Mouse (Mus musculus) hindbrain, postnatal 0 days (tissue): ENCODE measurements around the gene Sepsecs. TPM values are rescaled to one million over a fixed set of nuclear protein-coding genes. Genes with fewer than 3 reads are reported as not detected.

Experiments used
- ATAC-seq: fragments of 200-750 bp; cut with Nextera tagmentation; 2 replicates; pipeline ENCODE4 v1.8.0; 2017; ENCODE audit warnings: mild to moderate bottlenecking, moderate TSS enrichment, moderate library complexity
- DNase-seq: peaks from one replicate; pipeline ENCODE4 v3.0.0-alpha.2; 2015; ENCODE audit warnings: low spot score
- H3K27ac ChIP-seq: fragments of 300-500 bp; sonication (generic); 2 replicates; pipeline ENCODE4 v1.5.1; 2014; ENCODE audit warnings: mild to moderate bottlenecking
- H3K27me3 ChIP-seq: fragments of 300-500 bp; sonication (generic); 2 replicates; pipeline ENCODE4 v1.6.1; 2014; ENCODE audit warnings: low read length, mixed read lengths; ENCODE audit not compliant: insufficient read depth
- H3K36me3 ChIP-seq: fragments of 300-500 bp; sonication (generic); 2 replicates; pipeline ENCODE4 v1.6.1; 2014; ENCODE audit warnings: low read length, mixed read lengths; ENCODE audit not compliant: insufficient read depth
- H3K4me1 ChIP-seq: fragments of 300-500 bp; sonication (generic); 2 replicates; pipeline ENCODE4 v1.6.1; 2014; ENCODE audit warnings: antibody characterized with exemption, low read length, mixed read lengths; ENCODE audit not compliant: insufficient read depth
- H3K4me2 ChIP-seq: fragments of 300-500 bp; sonication (generic); 2 replicates; pipeline ENCODE4 v1.6.1; 2014; ENCODE audit warnings: low read depth, mild to moderate bottlenecking, low read length, moderate library complexity, mixed read lengths
- H3K4me3 ChIP-seq: fragments of 300-500 bp; sonication (generic); 2 replicates; pipeline ENCODE4 v1.5.1; 2014; ENCODE audit warnings: low read length
- H3K9ac ChIP-seq: fragments of 300-500 bp; sonication (generic); replicated peaks from 2 replicates; pipeline ENCODE4 v1.6.1; 2014; ENCODE audit warnings: mild to moderate bottlenecking, low read length, moderate library complexity, mixed read lengths
- H3K9me3 ChIP-seq: fragments of 300-500 bp; sonication (generic); 2 replicates; pipeline ENCODE4 v1.6.1; 2016; ENCODE audit warnings: low read length, mixed read lengths
- CTCF ChIP-seq: IDR thresholded peaks from 2 replicates; pipeline ENCODE4 v1.5.1; 2016; ENCODE audit warnings: antibody characterized with exemption, control low read depth, low read depth
- WGBS: fragments of 180-500 bp; shearing (Covaris S2); extraction: QIAGEN DNeasy Blood & Tissue Kit; methylation state at CpG from one replicate; pipeline ENCODE4 v1.1.7; 2014; 5-methylcytosine and 5-hydroxymethylcytosine counted together
- polyA plus RNA-seq: library from polyadenylated mRNA; unstranded; fragments of >200 nt; fragmentation: Nextera tagmentation; extraction: Ambion mirVana; gene quantifications from 2 replicates; pipeline ENCODE4 v1.2.1, GENCODE M21; 2015
- total RNA-seq: library from RNA; depleted of rRNA; stranded (reverse); fragments of >200 nt; gene quantifications from 2 replicates; pipeline ENCODE4 v1.2.3, GENCODE M21; 2014

Gene Sepsecs
- total and polyA plus RNA-seq, 2 experiments from 2014 or later: 4.5 to 7.2 TPM

DNA sequence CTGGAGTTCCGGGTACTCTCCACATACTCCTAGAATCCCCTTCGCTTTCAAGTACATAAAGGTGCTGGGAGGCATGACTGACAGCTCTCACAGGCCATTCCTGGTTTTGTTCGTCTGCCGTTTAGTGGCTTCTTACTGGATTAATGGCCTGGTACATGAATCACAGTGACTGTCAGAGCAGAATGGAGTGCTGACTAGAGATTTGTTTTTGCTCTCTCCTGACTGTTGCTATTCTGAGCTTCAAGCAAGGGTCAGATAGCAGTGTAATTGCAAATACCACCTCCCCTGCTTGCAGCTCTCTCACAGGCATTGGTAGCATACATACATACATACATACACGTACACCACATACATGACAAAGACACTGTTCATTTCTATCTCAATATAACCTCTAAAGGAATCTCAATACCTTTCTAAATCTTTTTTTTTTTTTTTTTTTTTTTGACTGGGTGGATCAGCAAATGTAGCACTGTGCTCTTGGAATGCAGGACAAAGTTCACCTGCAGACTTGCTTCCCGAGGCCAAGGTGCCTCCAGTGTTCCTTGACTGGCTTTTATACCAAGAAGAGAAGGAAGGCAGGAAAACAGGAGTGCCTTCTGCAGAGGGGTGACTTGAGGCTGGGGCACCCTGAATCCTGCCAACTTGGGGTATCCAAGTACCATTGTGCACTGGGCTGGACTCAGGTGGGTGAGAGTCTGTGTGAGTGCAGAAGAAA, 18.4 kb upstream of the Sepsecs start:
- H3K4me3 ChIP-seq: no peak overlapping the region
- H3K9me3 ChIP-seq: no peaks in the 10 kb centered on the region
- no peak overlapping the region for H3K4me2 ChIP-seq
- no peak overlapping the region for H3K27ac ChIP-seq
- H3K27me3 ChIP-seq: no peaks in the 10 kb centered on the region
- no peak overlapping the region for H3K9ac ChIP-seq
- WGBS: 69% methylated on average over 6 of the region's 6 CpGs
- no peaks in the 10 kb centered on the region for H3K4me1 ChIP-seq
- H3K36me3 ChIP-seq: no peaks in the 10 kb centered on the region
- DNase-seq: no peak
- ATAC-seq: no peak
- TF ChIP-seq CTCF: no peak

DNA sequence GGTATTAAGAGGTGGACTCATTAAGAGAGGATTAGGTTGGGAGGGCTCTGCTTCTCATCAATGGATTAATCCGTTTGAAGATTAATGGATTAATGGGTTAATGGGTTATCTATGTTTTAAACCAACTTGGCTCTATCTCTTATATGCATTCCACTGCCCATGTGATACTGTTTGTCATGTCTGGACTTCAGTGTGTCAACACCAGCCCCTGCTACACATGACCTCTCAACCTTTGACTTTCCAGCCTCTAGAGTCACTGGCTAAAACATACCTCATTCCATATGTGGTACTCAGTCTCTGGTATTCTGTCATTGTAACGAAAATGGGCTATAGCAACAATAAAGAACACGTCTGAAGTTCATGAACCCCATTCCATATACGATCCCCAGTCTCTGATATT, 11.6 kb upstream of the Sepsecs start:
- H3K36me3 ChIP-seq: no peaks in the 10 kb centered on the region
- H3K9me3 ChIP-seq: no peaks in the 10 kb centered on the region
- no peak overlapping the region for H3K4me2 ChIP-seq
- ATAC-seq (no peak), DNase-seq (no peak)
- H3K27ac ChIP-seq: no peak overlapping the region
- H3K27me3 ChIP-seq: no peaks in the 10 kb centered on the region
- H3K4me1 ChIP-seq: no peaks in the 10 kb centered on the region
- H3K9ac ChIP-seq: no peak overlapping the region
- no peak overlapping the region for H3K4me3 ChIP-seq
- TF ChIP-seq CTCF: no peak
- WGBS: 71% methylated on average over 4 of the region's 4 CpGs

DNA sequence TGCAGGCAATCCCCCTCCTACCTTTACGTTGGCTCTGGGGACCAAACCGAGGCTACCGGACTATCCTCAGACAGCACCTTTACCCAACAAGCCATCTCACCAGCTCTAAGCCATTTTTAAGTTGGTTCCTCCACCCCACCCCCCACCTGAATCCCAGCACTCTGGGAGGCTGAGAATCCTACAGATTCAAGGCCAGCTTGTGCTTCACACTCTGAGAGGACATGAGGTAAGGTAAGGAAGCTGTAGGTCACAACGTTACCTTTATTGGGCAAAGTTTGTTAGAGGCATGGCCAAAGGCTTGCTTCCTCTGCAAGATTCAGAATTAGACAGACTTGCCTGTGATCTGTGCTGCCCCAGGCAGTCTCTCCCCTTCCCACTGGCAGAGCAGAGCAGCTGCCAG, 10.7 kb upstream of the Sepsecs start:
- Histone ChIP-seq H3K4me2 (no peak overlapping the region), H3K27me3 (no peaks in the 10 kb centered on the region), H3K9ac (no peak overlapping the region), H3K4me3 (no peak overlapping the region), H3K36me3 (no peaks in the 10 kb centered on the region), H3K9me3 (no peaks in the 10 kb centered on the region), H3K27ac (no peak overlapping the region), H3K4me1 (no peaks in the 10 kb centered on the region)
- ATAC-seq (no peak), DNase-seq (no peak)
- TF ChIP-seq CTCF: no peak
- WGBS: 69% methylated on average over 4 of the region's 4 CpGs

DNA sequence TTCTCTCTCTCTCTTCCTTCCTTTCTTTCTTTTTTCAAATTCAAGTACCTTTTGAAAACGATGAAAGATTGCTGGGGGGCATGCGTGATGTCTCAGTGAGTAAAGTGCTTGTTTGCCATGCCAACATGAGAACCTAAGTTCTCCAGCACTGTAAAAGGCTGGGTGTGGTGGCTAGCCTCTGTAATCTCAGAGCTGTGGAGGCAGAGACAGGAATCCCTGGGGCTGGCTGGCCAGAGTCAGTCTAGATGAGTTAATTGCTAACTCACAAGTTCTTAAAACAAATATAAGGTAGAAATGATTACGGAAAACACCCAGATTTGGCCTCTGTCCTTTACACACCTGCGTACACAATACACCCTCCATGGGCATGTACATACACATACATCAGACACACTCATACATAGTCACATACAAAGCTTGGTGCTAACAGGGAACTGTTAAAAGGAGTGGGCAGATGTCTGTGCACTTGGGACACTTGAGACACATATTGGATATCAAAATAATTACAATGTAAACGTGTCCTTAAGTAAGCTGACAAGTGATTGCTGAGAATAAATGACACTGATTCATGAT, 9.1 kb upstream of the Sepsecs start:
- no peak overlapping the region for H3K27ac ChIP-seq
- H3K4me1 ChIP-seq: no peaks in the 10 kb centered on the region
- no peak overlapping the region for H3K4me3 ChIP-seq
- H3K4me2 ChIP-seq: no peak overlapping the region
- no peaks in the 10 kb centered on the region for H3K27me3 ChIP-seq
- 81% methylated on average over 5 of the region's 5 CpGs for WGBS
- no peaks in the 10 kb centered on the region for H3K9me3 ChIP-seq
- no peak overlapping the region for H3K9ac ChIP-seq
- no peaks in the 10 kb centered on the region for H3K36me3 ChIP-seq
- DNase-seq (no peak), ATAC-seq (no peak)
- TF ChIP-seq CTCF: no peak

DNA sequence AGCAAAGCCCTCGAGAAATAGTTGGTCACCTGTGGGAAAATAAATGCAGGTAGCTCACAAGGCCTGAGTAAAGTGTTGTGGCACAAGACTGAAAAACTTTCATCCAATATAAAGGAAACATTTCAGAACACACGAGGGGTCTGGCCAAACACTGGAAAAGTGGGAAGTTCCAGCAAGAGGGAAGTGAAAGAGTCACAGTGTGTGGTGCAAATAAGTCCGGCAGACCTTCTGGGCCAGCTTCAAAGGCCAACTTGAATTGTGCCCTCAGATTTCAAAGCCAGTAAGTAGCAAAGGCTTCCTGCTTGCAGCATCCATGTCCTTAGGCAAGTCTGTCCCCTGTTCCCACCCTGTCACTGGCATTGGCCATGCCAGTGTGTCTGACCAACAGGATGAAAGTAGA, 7.6 kb upstream of the Sepsecs start:
- no peaks in the 10 kb centered on the region for H3K4me1 ChIP-seq
- TF ChIP-seq CTCF: no peak
- H3K27ac ChIP-seq: no peak overlapping the region
- no peaks in the 10 kb centered on the region for H3K9me3 ChIP-seq
- ATAC-seq (no peak), DNase-seq (no peak)
- no peaks in the 10 kb centered on the region for H3K27me3 ChIP-seq
- no peak overlapping the region for H3K4me2 ChIP-seq
- no peak overlapping the region for H3K4me3 ChIP-seq
- no peak overlapping the region for H3K9ac ChIP-seq
- H3K36me3 ChIP-seq: no peaks in the 10 kb centered on the region
- 63% methylated on average over 3 of the region's 3 CpGs for WGBS

DNA sequence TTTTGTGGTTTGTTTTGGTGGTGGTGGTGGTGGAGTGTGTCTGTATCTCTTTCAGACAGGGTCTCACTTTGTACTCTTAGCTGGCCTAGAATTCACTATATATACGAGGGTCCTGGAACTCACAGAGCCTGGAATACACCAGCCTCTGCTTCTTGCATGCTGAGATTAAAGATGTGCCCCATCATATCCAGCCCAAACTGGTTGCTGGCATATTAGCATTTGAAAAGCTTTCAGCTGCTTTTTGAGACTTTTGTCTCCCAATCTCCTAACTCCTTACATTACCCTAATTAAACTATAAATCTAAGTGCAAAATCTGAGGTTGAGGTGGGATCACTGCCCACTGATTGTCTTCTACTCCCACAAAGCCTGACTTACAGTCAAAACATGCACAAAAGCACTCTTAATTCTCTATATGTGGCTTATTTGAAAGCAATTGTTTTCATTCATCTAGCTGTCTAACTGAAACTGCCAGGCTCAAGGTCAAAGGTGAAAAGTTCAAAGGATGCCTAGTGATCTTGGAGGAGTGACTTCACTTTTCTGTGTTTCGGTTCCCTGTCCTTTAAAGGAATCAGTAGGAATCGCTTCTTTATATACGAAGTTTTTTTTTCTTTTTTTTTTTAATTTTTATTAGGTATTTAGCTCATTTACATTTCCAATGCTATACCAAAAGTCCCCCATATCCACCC, 5.0 kb upstream of the Sepsecs start:
- H3K36me3 ChIP-seq: no peaks in the 10 kb centered on the region
- H3K27ac ChIP-seq: no peak overlapping the region
- no peak overlapping the region for H3K9ac ChIP-seq
- no peaks in the 10 kb centered on the region for H3K4me1 ChIP-seq
- no peak for DNase-seq
- WGBS: 50% methylated on average over 4 of the region's 4 CpGs
- no peaks in the 10 kb centered on the region for H3K9me3 ChIP-seq
- no peak overlapping the region for H3K4me2 ChIP-seq
- no peak overlapping the region for H3K4me3 ChIP-seq
- TF ChIP-seq CTCF: no peak
- H3K27me3 ChIP-seq: no peaks in the 10 kb centered on the region
- ATAC-seq: no peak

DNA sequence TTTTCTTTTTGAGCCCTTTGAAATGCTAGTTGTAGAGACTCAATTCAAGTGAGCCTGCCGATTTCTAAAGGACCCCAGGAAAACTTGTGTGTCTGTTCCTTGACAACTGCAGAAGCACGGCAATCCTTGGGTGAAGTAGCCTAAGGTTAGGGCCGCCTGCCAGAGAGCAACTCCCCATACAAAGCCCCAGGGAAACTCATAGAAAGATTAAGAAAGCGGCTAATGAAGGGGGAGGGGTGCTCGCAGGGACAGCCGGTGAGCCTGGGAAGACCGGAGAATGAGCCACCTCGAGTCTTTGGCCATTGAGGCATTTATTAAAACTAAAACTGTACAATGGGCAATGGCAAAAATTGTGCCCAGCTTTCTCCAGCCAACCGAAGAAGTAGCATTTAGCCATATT, 3.8 kb upstream of the Sepsecs start:
- no peak overlapping the region for H3K27ac ChIP-seq
- TF ChIP-seq CTCF: no peak
- H3K4me2 ChIP-seq: no peak overlapping the region
- no peaks in the 10 kb centered on the region for H3K9me3 ChIP-seq
- DNase-seq (no peak), ATAC-seq (no peak)
- peaks cover 5% of the 10 kb centered on the region; the same call in 1 of the 2 replicates for H3K4me1 ChIP-seq
- 19% methylated on average over 9 of the region's 9 CpGs for WGBS
- no peak overlapping the region for H3K4me3 ChIP-seq
- H3K9ac ChIP-seq: no peak overlapping the region
- H3K36me3 ChIP-seq: no peaks in the 10 kb centered on the region
- H3K27me3 ChIP-seq: no peaks in the 10 kb centered on the region
